Mouse (Mus musculus) telencephalon, adult 2 months (tissue): ENCODE measurements around the gene Pidd1.
"Not testable (repeated sequence)": the region's sequence is repeated elsewhere in the genome, so short reads cannot be mapped to it uniquely, and the experiment has no call there.

Experiments used
- DNase-seq: peaks from one replicate; pipeline ENCODE4 v3.0.0-alpha.2; 2011; ENCODE audit warnings: low read depth, low spot score

The Pidd1 gene

GRCm38 (mm10) chr7:141458661-141459060 is 14.8 kb upstream of the Pidd1 start:
- DNase-seq: no peak

- no peak for DNase-seq
These were observed 14.3 kb upstream of the Pidd1 start for GRCm38 (mm10) chr7:141457986-141458660.

- DNase-seq: no peak
These were observed 13.4 kb upstream of the Pidd1 start for GRCm38 (mm10) chr7:141457236-141457635.

- DNase-seq: no peak
These were observed 12.9 kb upstream of the Pidd1 start for GRCm38 (mm10) chr7:141456739-141457138.

GRCm38 (mm10) chr7:141455610-141456314 is 11.9 kb upstream of the Pidd1 start:
- DNase-seq: no peak

- peak; percentile 80 for DNase-seq
These were observed 11.2 kb upstream of the Pidd1 start, which contains the start of gene Pnpla2 for GRCm38 (mm10) chr7:141454967-141455551. Gene Pnpla2, plus strand, starts transcription at chr7:141455198.

- no peak for DNase-seq
These were observed 9.8 kb upstream of the Pidd1 start for GRCm38 (mm10) chr7:141453636-141454035.

- DNase-seq: no peak
These were observed 8.1 kb upstream of the Pidd1 start for GRCm38 (mm10) chr7:141451928-141452327.

GRCm38 (mm10) chr7:141447110-141447991 is 3.5 kb upstream of the Pidd1 start, which contains the start of gene Rplp2:
Gene Rplp2, plus strand, starts transcription at chr7:141447370.
- DNase-seq: peak; percentile 97

GRCm38 (mm10) chr7:141446374-141446773 is 2.5 kb upstream of the Pidd1 start:
- DNase-seq: not testable (repeated sequence)

- no peak for DNase-seq
These were observed 574 bp downstream of the Pidd1 start for GRCm38 (mm10) chr7:141443081-141443821.

GRCm38 (mm10) chr7:141442199-141442598 is 1.6 kb downstream of the Pidd1 start:
- DNase-seq: no peak

- DNase-seq: no peak
These were observed 2.4 kb downstream of the Pidd1 start for GRCm38 (mm10) chr7:141441460-141441859.

GRCm38 (mm10) chr7:141440613-141441012 is 3.2 kb downstream of the Pidd1 start:
- no peak for DNase-seq

GRCm38 (mm10) chr7:141439811-141440210 is 4.0 kb downstream of the Pidd1 start:
- DNase-seq: no peak

- no peak for DNase-seq
These were observed 4.6 kb downstream of the Pidd1 start for GRCm38 (mm10) chr7:141439140-141439679.

- no peak for DNase-seq
These were observed 5.4 kb downstream of the Pidd1 start for GRCm38 (mm10) chr7:141438201-141438968.

- no peak for DNase-seq
These were observed 6.4 kb downstream of the Pidd1 start, which contains the start of gene Slc25a22 for GRCm38 (mm10) chr7:141437178-141438120. Gene Slc25a22, minus strand, starts transcription at chr7:141437892.

- no peak for DNase-seq
These were observed 7.3 kb downstream of the Pidd1 start for GRCm38 (mm10) chr7:141436523-141436892.
